ENCODE assay signal across 16 mouse cellular contexts in genomic region chr12:80562793-80563192, GRCm38 (mm10). TPM values are rescaled to one million over a fixed set of nuclear protein-coding genes. Genes with fewer than 3 reads are reported as not detected.
A peak's percentile ranks its signal among the peaks of the same experiment; 100 is the strongest.
DNase-seq lines count a peak whose midpoint lies in the region; ATAC-seq lines count a peak whose summit lies in the region.
"Had no signal": no experiment of that assay in that cellular context is flagged by ENCODE, and none has a peak within 500 bp of the region (broad histone marks: within the 10 kb centered on the region; RNA-seq: fewer than 3 reads in every experiment).

No protein-coding gene starts in this region.

- H3K4me3 ChIP-seq in heart, embryonic 12.5 days: no peak overlapping the region
- no peak overlapping the region for H3K4me3 ChIP-seq in heart, embryonic 14.5 days (ENCODE audit: control insufficient read depth in 1 of 2, insufficient read depth in 1 of 2, low read depth in 1 of 2, low read length in 2 of 2)
- H3K4me3 ChIP-seq in lung, embryonic 16.5 days (ENCODE audit: low read length): no peak overlapping the region
- H3K4me3 ChIP-seq: limb, embryonic 10.5 days; liver, embryonic 12.5 days; midbrain, embryonic 15.5 days had no signal

- WGBS in heart, embryonic 12.5 days: 31% methylated on average over 5 of the region's 5 CpGs
- 26% methylated on average over 5 of the region's 5 CpGs for WGBS in heart, embryonic 14.5 days
- WGBS in lung, embryonic 16.5 days: 24% methylated on average over 5 of the region's 5 CpGs

- H3K4me1 ChIP-seq in heart, embryonic 12.5 days (replicated peaks): peaks cover 23% of the 10 kb centered on the region
- peaks cover 19 to 21% of the 10 kb centered on the region in 2 experiments for H3K4me1 ChIP-seq in heart, embryonic 14.5 days (ENCODE audit: control insufficient read depth in 2 of 2, insufficient read depth in 2 of 2, low read length in 2 of 2)
- H3K4me1 ChIP-seq in lung, embryonic 16.5 days (replicated peaks; ENCODE audit: control insufficient read depth, insufficient read depth, low read length): peaks cover 31% of the 10 kb centered on the region
- H3K4me1 ChIP-seq: liver, embryonic 12.5 days had no signal

- no peak overlapping the region for H3K9ac ChIP-seq in heart, embryonic 12.5 days
- H3K9ac ChIP-seq in heart, embryonic 14.5 days (ENCODE audit: low read length): no peak overlapping the region
- no peak overlapping the region for H3K9ac ChIP-seq in lung, embryonic 16.5 days (ENCODE audit: low read length)
- H3K9ac ChIP-seq: liver, embryonic 12.5 days; midbrain, embryonic 15.5 days had no signal

- H3K27ac ChIP-seq in heart, embryonic 12.5 days (ENCODE audit: poor library complexity, severe bottlenecking): no peak overlapping the region
- peak overlapping the region; percentile 65 to 76; a peak in 3 of 4 replicates for H3K27ac ChIP-seq in heart, embryonic 14.5 days (replicated peaks in 1 of 2; ENCODE audit: control insufficient read depth in 1 of 2, insufficient read depth in 1 of 2, low read depth in 2 of 2, low read length in 2 of 2)
- no peak overlapping the region for H3K27ac ChIP-seq in lung, embryonic 16.5 days (ENCODE audit: low read length)
- H3K27ac ChIP-seq: limb, embryonic 10.5 days; liver, embryonic 12.5 days; midbrain, embryonic 15.5 days had no signal

- no peaks in the 10 kb centered on the region for H3K36me3 ChIP-seq in heart, embryonic 12.5 days
- H3K36me3 ChIP-seq in heart, embryonic 14.5 days (ENCODE audit: control insufficient read depth, insufficient read depth, low read length): no peaks in the 10 kb centered on the region
- H3K36me3 ChIP-seq in lung, embryonic 16.5 days (ENCODE audit: control insufficient read depth, insufficient read depth, low read length): no peaks in the 10 kb centered on the region
- H3K36me3 ChIP-seq: limb, embryonic 10.5 days; liver, embryonic 12.5 days; midbrain, embryonic 15.5 days had no signal

- peak; percentile 47 to 63 for DNase-seq in heart, adult 18-20 months
- DNase-seq in Muller cell, postnatal 12 days (ENCODE audit: inconsistent ontology term): peak; percentile 57
- no peak for DNase-seq in ovary, postnatal 14 days (ENCODE audit: low spot score)
- no peak for DNase-seq in cerebellum, postnatal 25 days
- DNase-seq: cerebellum, postnatal 14 days; gastrocnemius, postnatal 14 days; kidney, postnatal 36 days; right cerebral cortex, postnatal 14 days had no signal

- H3K27me3 ChIP-seq in heart, embryonic 12.5 days (replicated peaks): no peaks in the 10 kb centered on the region
- no peaks in the 10 kb centered on the region for H3K27me3 ChIP-seq in heart, embryonic 14.5 days (ENCODE audit: control insufficient read depth, insufficient read depth, low read length)
- H3K27me3 ChIP-seq in lung, embryonic 16.5 days (ENCODE audit: control insufficient read depth, insufficient read depth, low read depth, low read length): no peaks in the 10 kb centered on the region
- H3K27me3 ChIP-seq: midbrain, embryonic 15.5 days had no signal

- no peaks in the 10 kb centered on the region for H3K9me3 ChIP-seq in heart, embryonic 12.5 days (replicated peaks)
- no peaks in the 10 kb centered on the region for H3K9me3 ChIP-seq in heart, embryonic 14.5 days (ENCODE audit: control insufficient read depth, low read length)
- no peaks in the 10 kb centered on the region for H3K9me3 ChIP-seq in lung, embryonic 16.5 days (ENCODE audit: control insufficient read depth, low read length)
- H3K9me3 ChIP-seq: limb, embryonic 10.5 days; liver, embryonic 12.5 days; midbrain, embryonic 15.5 days had no signal

- no peak for ATAC-seq in heart, embryonic 12.5 days (ENCODE audit: insufficient number of reproducible peaks, low FRiP score)
- ATAC-seq in heart, embryonic 14.5 days (ENCODE audit: insufficient number of reproducible peaks, insufficient read depth, low FRiP score, low read depth): peak; percentile 64; the same call in 1 of the 2 replicates
- peak; percentile 32; the same call in 1 of the 2 replicates for ATAC-seq in lung, embryonic 16.5 days (ENCODE audit: low read depth)
- ATAC-seq: intestine, postnatal 0 days; liver, embryonic 12.5 days; midbrain, embryonic 15.5 days had no signal

- no peak overlapping the region for H3K4me2 ChIP-seq in heart, embryonic 12.5 days
- H3K4me2 ChIP-seq in heart, embryonic 14.5 days (ENCODE audit: low read length): peak overlapping the region; percentile 3; the same call in 1 of the 2 replicates
- no peak overlapping the region for H3K4me2 ChIP-seq in lung, embryonic 16.5 days (ENCODE audit: low read depth, low read length)
- H3K4me2 ChIP-seq: liver, embryonic 12.5 days; midbrain, embryonic 15.5 days had no signal

RNA-seq across cellular contexts. Expression of gene Galnt16, which starts 44.7 kb away (rescaled TPM):
- total RNA-seq in heart, adult 18-20 months (2021): 1 to 10 TPM; 1.7 to 2.8 TPM
- polyA plus RNA-seq in heart, embryonic 12.5 days (2016; fragmentation: Nextera tagmentation; extraction: Ambion mirVana): 2.1 and 2.2 TPM in 2 replicates
- polyA plus RNA-seq in heart, embryonic 14.5 days (2014; fragmentation: Nextera tagmentation; extraction: Ambion mirVana): 2.1 and 2.4 TPM in 2 replicates
- polyA plus RNA-seq in lung, embryonic 16.5 days (2015; fragmentation: Nextera tagmentation; extraction: Ambion mirVana): 13.0 and 13.4 TPM in 2 replicates
- polyA plus RNA-seq: C2C12 had no signal

Comparison
In these comparisons a context has a peak if more than half of its experiments do, and no peak if none do; other contexts are left out.
1. H3K27ac ChIP-seq: peak in heart, embryonic 14.5 days (2 of 2); none in heart, embryonic 12.5 days (single experiment) and lung, embryonic 16.5 days (single experiment).
2. DNase-seq: peak in heart, adult 18-20 months (2 of 2) and Muller cell, postnatal 12 days (single experiment); none in ovary, postnatal 14 days (single experiment) and cerebellum, postnatal 25 days (0 of 2).